Mouse (Mus musculus): Measurements from ENCODE around the gene Hgd. TPM values are rescaled to one million over a fixed set of nuclear protein-coding genes. Genes with fewer than 3 reads are reported as not detected.

The Hgd gene
- polyA plus RNA-seq, 1 experiment from 2014 or later, result not detected

Other genes starting within 250 kb of the Hgd start
- gene Stxbp5l, start 195.2 kb upstream of the Hgd start, polyA plus RNA-seq (2016; fragmentation: Nextera tagmentation; extraction: Ambion mirVana), result 5.4 and 7.2 TPM in 2 replicates
- 35.4 and 37.6 TPM in 2 replicates for gene Gtf2e1, start 40.4 kb upstream of the Hgd start, polyA plus RNA-seq (2016; fragmentation: Nextera tagmentation; extraction: Ambion mirVana)
- gene Rabl3, start 40.3 kb upstream of the Hgd start, polyA plus RNA-seq (2016; fragmentation: Nextera tagmentation; extraction: Ambion mirVana), result 28.6 and 29.5 TPM in 2 replicates
- 72.5 and 78.5 TPM in 2 replicates for gene Ndufb4, start 74.3 kb downstream of the Hgd start, polyA plus RNA-seq (2016; fragmentation: Nextera tagmentation; extraction: Ambion mirVana)
- 173 and 175 TPM in 2 replicates for gene Fstl1, start 196.7 kb downstream of the Hgd start, polyA plus RNA-seq (2016; fragmentation: Nextera tagmentation; extraction: Ambion mirVana)